Mouse (Mus musculus): Measurements from ENCODE around the gene Car1.

GRCm38 (mm10) chr3:14857874-14858273 lies 49.7 kb upstream of the Car1 start:
- no peak for TF ChIP-seq CTCF (IDR thresholded peaks at IDR 0.05; ENCODE audit: low read depth, low read length)
- no peak for TF ChIP-seq POLR2A (IDR thresholded peaks at IDR 0.05; ENCODE audit: borderline replicate concordance, low read depth, low read length)

Data from bone marrow macrophage, adult 2 months (primary cell).